Comparison of ENCODE assay signal across 23 mouse cellular contexts in the genomic region with DNA sequence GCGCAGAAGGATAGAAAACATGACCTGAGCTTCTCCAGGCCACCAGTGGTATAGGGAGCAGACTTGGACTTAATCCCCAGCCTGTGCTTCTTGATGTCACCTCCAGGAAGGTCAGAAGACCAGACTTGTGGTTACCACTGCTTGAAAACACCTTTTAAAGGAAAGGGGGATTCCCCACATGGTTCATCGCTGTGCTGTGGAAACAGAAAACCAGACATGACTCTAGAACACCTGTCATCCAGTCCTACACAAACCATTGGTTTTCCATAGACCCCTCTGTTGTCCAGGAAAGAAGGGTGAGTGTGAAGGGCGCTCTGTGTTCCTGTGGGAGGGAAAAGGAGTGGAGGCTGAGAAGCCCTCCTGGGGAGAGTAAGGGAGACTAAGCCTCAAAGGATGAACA.
A peak's percentile ranks its signal among the peaks of the same experiment; 100 is the strongest.
DNase-seq lines count a peak whose midpoint lies in the region; ATAC-seq and TF ChIP-seq lines count a peak whose summit lies in the region.
"Had no signal": no experiment of that assay in that cellular context is flagged by ENCODE, and none has a peak within 500 bp of the region (broad histone marks: within the 10 kb centered on the region; RNA-seq: fewer than 3 reads in every experiment).

No protein-coding gene starts in this region.

- TF ChIP-seq CTCF in CH12.LX (conservative IDR thresholded peaks at IDR 0.05 in 1 of 2, IDR thresholded peaks at IDR 0.05 in 1 of 2; ENCODE audit: low read depth in 2 of 2, low read length in 2 of 2): no peak

- H3K27ac ChIP-seq in CH12.LX (ENCODE audit: insufficient read depth, low read depth): no peak overlapping the region
- H3K27ac ChIP-seq: embryonic facial prominence, embryonic 10.5 days; embryonic facial prominence, embryonic 13.5 days; forebrain, embryonic 12.5 days; forebrain, embryonic 15.5 days; heart, adult 2 months; hindbrain, embryonic 12.5 days; hindbrain, embryonic 15.5 days had no signal

- no peaks in the 10 kb centered on the region for H3K9me3 ChIP-seq in CH12.LX (replicated peaks; ENCODE audit: low read length)
- H3K9me3 ChIP-seq: embryonic facial prominence, embryonic 10.5 days; embryonic facial prominence, embryonic 13.5 days; forebrain, embryonic 12.5 days; forebrain, embryonic 15.5 days; hindbrain, embryonic 12.5 days; hindbrain, embryonic 15.5 days had no signal

- TF ChIP-seq EP300 in CH12.LX (IDR thresholded peaks at IDR 0.05; ENCODE audit: low read length): peak; percentile 78

- H3K79me2 ChIP-seq in CH12.LX (replicated peaks; ENCODE audit: control insufficient read depth, extremely low read depth, insufficient read depth, poor library complexity, severe bottlenecking): no peaks in the 10 kb centered on the region

- no peaks in the 10 kb centered on the region for H3K27me3 ChIP-seq in CH12.LX (replicated peaks)
- H3K27me3 ChIP-seq: embryonic facial prominence, embryonic 13.5 days; forebrain, embryonic 12.5 days; forebrain, embryonic 15.5 days; hindbrain, embryonic 12.5 days; hindbrain, embryonic 15.5 days had no signal

- peak; percentile 60 for DNase-seq in CD4-positive, CD25-positive, alpha-beta regulatory T cell, adult 2 months (ENCODE audit: low read depth, low spot score)
- peak; percentile 63 for DNase-seq in CH12.LX (ENCODE audit: extremely low read depth)
- DNase-seq in cerebellum, adult 8-10 months: no peak
- DNase-seq in retina, postnatal 1 day: no peak
- no peak for DNase-seq in retina, embryonic 14.5 days (ENCODE audit: low spot score)
- DNase-seq: adrenal gland, postnatal 10 days; cerebellum, adult 11 months; cerebellum, adult 2 months; cerebellum, postnatal 10 days; cerebellum, postnatal 36 days; embryo, embryonic 11 days; gastrocnemius, postnatal 25 days; heart, adult 2 months had no signal

- in situ Hi-C loops in CH12.LX (cut with MboI; ENCODE audit: low pct_ligation_motif_present, low pct_unique_long_range_greater_than_20kb, low sequenced_read_pairs): no loop called here

- H3K36me3 ChIP-seq in CH12.LX (replicated peaks in 1 of 2; ENCODE audit: control insufficient read depth in 1 of 2, insufficient read depth in 1 of 2, low read length in 1 of 2): no peaks in the 10 kb centered on the region
- H3K36me3 ChIP-seq: embryonic facial prominence, embryonic 10.5 days; embryonic facial prominence, embryonic 13.5 days; forebrain, embryonic 12.5 days; forebrain, embryonic 15.5 days; hindbrain, embryonic 12.5 days; hindbrain, embryonic 15.5 days had no signal

- no peak overlapping the region for H3K4me3 ChIP-seq in CH12.LX (replicated peaks in 1 of 3; ENCODE audit: low read depth in 2 of 3, low read length in 2 of 3, poor library complexity in 1 of 3)
- H3K4me3 ChIP-seq: embryonic facial prominence, embryonic 10.5 days; embryonic facial prominence, embryonic 13.5 days; erythroblast, embryonic 14.5 days; forebrain, embryonic 12.5 days; forebrain, embryonic 15.5 days; heart, adult 2 months; hindbrain, embryonic 12.5 days; hindbrain, embryonic 15.5 days had no signal

- dilution Hi-C loops in CH12.LX (cut with MboI; ENCODE audit: extremely low pct_ligation_motif_present, extremely low pct_unique_long_range_greater_than_20kb, low sequenced_read_pairs): no loop called here

- peak; percentile 85 for ATAC-seq in inflammation-experienced regulatory T-cells, adult 6 months
- ATAC-seq: forebrain, embryonic 15.5 days; intestine, embryonic 16.5 days had no signal

- H3K9ac ChIP-seq in CH12.LX (ENCODE audit: insufficient read depth, low read depth): no peak overlapping the region
- H3K9ac ChIP-seq: embryonic facial prominence, embryonic 13.5 days; forebrain, embryonic 12.5 days; forebrain, embryonic 15.5 days; hindbrain, embryonic 12.5 days; hindbrain, embryonic 15.5 days had no signal

- H3K4me2 ChIP-seq in CH12.LX (ENCODE audit: insufficient read depth, low read depth, poor library complexity, severe bottlenecking): no peak overlapping the region
- H3K4me2 ChIP-seq: embryonic facial prominence, embryonic 13.5 days; forebrain, embryonic 12.5 days; forebrain, embryonic 15.5 days; heart, embryonic 11.5 days; hindbrain, embryonic 12.5 days; hindbrain, embryonic 15.5 days had no signal

- peaks cover 3 to 20% of the 10 kb centered on the region in 2 experiments; a peak in 3 of 4 replicates for H3K4me1 ChIP-seq in CH12.LX (ENCODE audit: control insufficient read depth in 1 of 2, insufficient read depth in 2 of 2)
- H3K4me1 ChIP-seq: forebrain, embryonic 12.5 days; forebrain, embryonic 15.5 days; hindbrain, embryonic 12.5 days; hindbrain, embryonic 15.5 days had no signal

- no peak for TF ChIP-seq POLR2A in CH12.LX (IDR thresholded peaks at IDR 0.05; ENCODE audit: low read depth, low read length)

- no peak; the same call in 1 of the 2 replicates for TF ChIP-seq RAD21 in CH12.LX (IDR thresholded peaks at IDR 0.05; ENCODE audit: low read depth, low read length)

TF ChIP-seq in CH12.LX, 34 proteins besides CTCF, POLR2A, EP300 and RAD21:
- TF ChIP-seq TCF12 (IDR thresholded peaks at IDR 0.05; ENCODE audit: low read depth, low read length): peak; percentile 58
- TF ChIP-seq BHLHE40 (IDR thresholded peaks at IDR 0.05; ENCODE audit: low read depth, low read length): peak; percentile 21; the same call in 1 of the 2 replicates
- 0 out of 2 replicates have a peak, but pooled peaks have one; percentile 12 for TF ChIP-seq MAX (IDR thresholded peaks at IDR 0.05; ENCODE audit: low read length)
- TF ChIP-seq ETS1 (conservative IDR thresholded peaks at IDR 0.05; ENCODE audit: low read depth, low read length): peak; percentile 36; the same call in 1 of the 2 replicates
- no peak for TF ChIP-seq CHD1 (IDR thresholded peaks at IDR 0.05; ENCODE audit: low read depth, low read length)

Comparison
In these comparisons a context has a peak if more than half of its experiments do, and no peak if none do; other contexts are left out.
1. DNase-seq: peak in CD4-positive, CD25-positive, alpha-beta regulatory T cell, adult 2 months (single experiment) and CH12.LX (single experiment); none in cerebellum, adult 8-10 months (single experiment), retina, postnatal 1 day (single experiment) and retina, embryonic 14.5 days (single experiment).